Mouse (Mus musculus): ENCODE measurements around the gene Gm20388.

- TF ChIP-seq CTCF (IDR thresholded peaks at IDR 0.05; ENCODE audit: low read depth), result no peak
- no peak for TF ChIP-seq EP300 (IDR thresholded peaks at IDR 0.05; ENCODE audit: low read depth)
These were observed 3931.4 kb downstream of the Gm20388 start for GRCm38 (mm10) chr8:123842086-123842485.

Data from liver, embryonic 14.5 days (tissue).